Mouse (Mus musculus) limb, embryonic 10.5 days (tissue): ENCODE data around the gene Cbfb. TPM values are rescaled to one million over a fixed set of nuclear protein-coding genes. Genes with fewer than 3 reads are reported as not detected.
"Not testable (repeated sequence)": the region's sequence is repeated elsewhere in the genome, so short reads cannot be mapped to it uniquely, and the experiment has no call there.

Experiments used
- DNase-seq: peaks from one replicate; pipeline ENCODE4 v3.0.0-alpha.2; 2017; ENCODE audit warnings: low spot score
- H3K27ac ChIP-seq: fragments of 300-500 bp; sonication (generic); 2 replicates; pipeline ENCODE4 v1.5.1; 2016; ENCODE audit warnings: mild to moderate bottlenecking
- H3K27me3 ChIP-seq: fragments of 300-500 bp; sonication (generic); 2 replicates; pipeline ENCODE4 v1.6.1; 2016; ENCODE audit warnings: low read depth, mild to moderate bottlenecking; ENCODE audit not compliant: poor library complexity, severe bottlenecking
- H3K36me3 ChIP-seq: fragments of 300-500 bp; sonication (generic); 2 replicates; pipeline ENCODE4 v1.6.1; 2016; ENCODE audit warnings: mild to moderate bottlenecking, moderate library complexity
- H3K4me1 ChIP-seq: fragments of 300-500 bp; sonication (generic); 2 replicates; pipeline ENCODE4 v1.6.1; 2016
- H3K4me3 ChIP-seq: fragments of 300-500 bp; sonication (generic); 2 replicates; pipeline ENCODE4 v1.5.1; 2016; ENCODE audit warnings: mild to moderate bottlenecking, moderate library complexity
- H3K9me3 ChIP-seq: fragments of 300-500 bp; sonication (generic); replicated peaks from 2 replicates; pipeline ENCODE4 v1.6.1; 2016; ENCODE audit warnings: mild to moderate bottlenecking
- WGBS: fragments of 180-500 bp; shearing (Covaris S2); methylation state at CpG from one replicate; pipeline ENCODE4 v1.1.7; 2016; 5-methylcytosine and 5-hydroxymethylcytosine counted together
- polyA plus RNA-seq: library from polyadenylated mRNA; unstranded; fragments of >200 nt; fragmentation: Nextera tagmentation; extraction: Ambion mirVana; gene quantifications from 2 replicates; pipeline ENCODE4 v1.2.1, GENCODE M21; 2016

Cbfb gene
- polyA plus RNA-seq, 1 experiment from 2014 or later: 84.6 TPM

GRCm38 (mm10) chr8:105206766-105207275 lies 36.3 kb downstream of the Cbfb start:
- Histone ChIP-seq H3K4me3 (no peak overlapping the region), H3K27ac (no peak overlapping the region), H3K9me3 (no peaks in the 10 kb centered on the region), H3K36me3 (peaks cover 89% of the 10 kb centered on the region), H3K4me1 (no peaks in the 10 kb centered on the region), H3K27me3 (no peaks in the 10 kb centered on the region)
- DNase-seq: no peak
- WGBS: 90% methylated on average over 7 of the region's 7 CpGs

- DNase-seq: no peak
These were observed 37.3 kb downstream of the Cbfb start for GRCm38 (mm10) chr8:105207675-105208273.

GRCm38 (mm10) chr8:105209153-105210110 lies 39.0 kb downstream of the Cbfb start:
- Histone ChIP-seq H3K9me3 (no peaks in the 10 kb centered on the region), H3K4me1 (no peaks in the 10 kb centered on the region), H3K27ac (no peak overlapping the region), H3K27me3 (no peaks in the 10 kb centered on the region), H3K36me3 (peaks cover 73% of the 10 kb centered on the region), H3K4me3 (no peak overlapping the region)
- DNase-seq: no peak
- 80% methylated on average over 1 of the region's 1 CpGs for WGBS

More at GRCm38 (mm10) chr8:105207675-105208273, 37.3 kb downstream of the Cbfb start:
- 100% methylated on average over 2 of the region's 2 CpGs for WGBS
- Histone ChIP-seq H3K9me3 (no peaks in the 10 kb centered on the region), H3K4me3 (no peak overlapping the region), H3K4me1 (no peaks in the 10 kb centered on the region), H3K27ac (no peak overlapping the region), H3K36me3 (peaks cover 85% of the 10 kb centered on the region), H3K27me3 (no peaks in the 10 kb centered on the region)

- H3K27me3 ChIP-seq: no peaks in the 10 kb centered on the region
- peaks cover 71% of the 10 kb centered on the region for H3K36me3 ChIP-seq
- no peaks in the 10 kb centered on the region for H3K4me1 ChIP-seq
- no peak for DNase-seq
- H3K4me3 ChIP-seq: no peak overlapping the region
- no peak overlapping the region for H3K27ac ChIP-seq
- no peaks in the 10 kb centered on the region for H3K9me3 ChIP-seq
- WGBS: 88% methylated on average over 5 of the region's 5 CpGs
These were observed 43.6 kb downstream of the Cbfb start for GRCm38 (mm10) chr8:105214104-105214503.

- Histone ChIP-seq H3K36me3 (peaks cover 43% of the 10 kb centered on the region), H3K27me3 (no peaks in the 10 kb centered on the region), H3K4me1 (no peaks in the 10 kb centered on the region), H3K9me3 (no peaks in the 10 kb centered on the region), H3K27ac (no peak overlapping the region), H3K4me3 (no peak overlapping the region)
- DNase-seq: no peak
- WGBS: 81% methylated on average over 5 of the region's 5 CpGs
These were observed 47.5 kb downstream of the Cbfb start for GRCm38 (mm10) chr8:105217926-105218522.

- H3K27ac ChIP-seq: no peak overlapping the region; the same call in 1 of the 2 replicates
- DNase-seq: no peak
- 83% methylated on average over 7 of the region's 7 CpGs for WGBS
- no peaks in the 10 kb centered on the region for H3K27me3 ChIP-seq
- H3K4me1 ChIP-seq: peaks cover 20% of the 10 kb centered on the region
- H3K36me3 ChIP-seq: no peaks in the 10 kb centered on the region
- peak overlapping the region; percentile 97; the same call in 1 of the 2 replicates for H3K4me3 ChIP-seq
- H3K9me3 ChIP-seq: no peaks in the 10 kb centered on the region
These were observed 53.4 kb downstream of the Cbfb start for GRCm38 (mm10) chr8:105223850-105224249.

GRCm38 (mm10) chr8:105224413-105225271 lies 54.2 kb downstream of the Cbfb start, which contains the start of gene D230025D16Rik:
TSS of gene D230025D16Rik (plus strand) at chr8:105225145.
- Histone ChIP-seq H3K4me1 (peaks cover 20% of the 10 kb centered on the region), H3K27ac (peak within 1 kb of the TSS; percentile 87), H3K36me3 (no peaks in the 10 kb centered on the region), H3K27me3 (no peaks in the 10 kb centered on the region), H3K4me3 (peak within 1 kb of the TSS; percentile 97), H3K9me3 (no peaks in the 10 kb centered on the region)
- DNase-seq: peak; percentile 99
- WGBS: 3% methylated on average over 34 of the region's 34 CpGs

- 0% methylated on average over 27 of the region's 27 CpGs for WGBS
- H3K9me3 ChIP-seq: no peaks in the 10 kb centered on the region
- peak overlapping the region; percentile 87 for H3K27ac ChIP-seq
- no peaks in the 10 kb centered on the region for H3K27me3 ChIP-seq
- no peaks in the 10 kb centered on the region for H3K36me3 ChIP-seq
- H3K4me1 ChIP-seq: peaks cover 20% of the 10 kb centered on the region
- DNase-seq: no peak
- peak overlapping the region; percentile 97 for H3K4me3 ChIP-seq
These were observed 54.8 kb downstream of the Cbfb start for GRCm38 (mm10) chr8:105225272-105225593.

GRCm38 (mm10) chr8:105225917-105226316 lies 55.4 kb downstream of the Cbfb start:
- Histone ChIP-seq H3K4me3 (peak overlapping the region; percentile 97), H3K4me1 (peaks cover 20% of the 10 kb centered on the region), H3K9me3 (no peaks in the 10 kb centered on the region), H3K27me3 (no peaks in the 10 kb centered on the region), H3K27ac (peak overlapping the region; percentile 87), H3K36me3 (0 out of 2 replicates have a peak, but pooled peaks cover 2% of the 10 kb centered on the region)
- 29% methylated on average over 6 of the region's 6 CpGs for WGBS
- DNase-seq: no peak

GRCm38 (mm10) chr8:105231503-105232320 lies 61.2 kb downstream of the Cbfb start:
- Histone ChIP-seq H3K9me3 (no peaks in the 10 kb centered on the region), H3K4me1 (no peaks in the 10 kb centered on the region), H3K27ac (no peak overlapping the region), H3K4me3 (no peak overlapping the region), H3K36me3 (peaks cover 35% of the 10 kb centered on the region), H3K27me3 (no peaks in the 10 kb centered on the region)
- 89% methylated on average over 12 of the region's 12 CpGs for WGBS
- no peak for DNase-seq

- not testable (repeated sequence) for H3K4me3 ChIP-seq, DNase-seq, H3K9me3 ChIP-seq, H3K4me1 ChIP-seq, H3K27ac ChIP-seq, H3K27me3 ChIP-seq
- H3K36me3 ChIP-seq: peaks cover 37% of the 10 kb centered on the region
- 94% methylated on average over 4 of the region's 4 CpGs for WGBS
These were observed 61.8 kb downstream of the Cbfb start for GRCm38 (mm10) chr8:105232321-105232693.
